Comparison of ENCODE assay signal across 18 mouse cellular contexts in the genomic region with DNA sequence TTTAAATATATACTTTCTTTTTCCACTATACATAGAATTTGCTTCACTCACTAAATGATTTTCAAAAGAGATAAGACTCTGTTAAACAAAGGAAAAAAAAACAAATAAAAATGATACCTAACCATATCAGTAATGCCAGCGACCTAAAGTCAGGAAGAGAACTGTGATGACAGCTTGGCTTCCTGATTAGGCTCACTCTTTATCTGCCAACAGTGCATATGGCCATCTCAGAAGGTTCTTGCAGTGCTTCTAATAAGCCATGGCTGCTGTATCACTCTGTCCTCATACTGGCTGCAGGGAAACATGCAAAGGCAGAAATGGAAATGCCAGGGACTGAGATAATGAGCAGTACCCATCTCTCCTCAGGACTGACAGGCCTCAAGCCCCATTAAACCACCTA.
DNase-seq lines count a peak whose midpoint lies in the region; ATAC-seq and TF ChIP-seq lines count a peak whose summit lies in the region.
"Had no signal": no experiment of that assay in that cellular context is flagged by ENCODE, and none has a peak within 500 bp of the region (broad histone marks: within the 10 kb centered on the region; RNA-seq: fewer than 3 reads in every experiment).

No protein-coding gene starts in this region.

- TF ChIP-seq EP300 in liver, postnatal 0 days (IDR thresholded peaks at IDR 0.05; ENCODE audit: low read depth), result peak; percentile 43; the same call in 1 of the 2 replicates

- no peaks in the 10 kb centered on the region for H3K9me3 ChIP-seq in liver, postnatal 0 days (ENCODE audit: low read length)
- no peaks in the 10 kb centered on the region for H3K9me3 ChIP-seq in hindbrain, embryonic 16.5 days (ENCODE audit: control insufficient read depth, low read length)
- H3K9me3 ChIP-seq: embryonic facial prominence, embryonic 13.5 days; limb, embryonic 12.5 days; lung, embryonic 15.5 days; stomach, embryonic 15.5 days had no signal

- no peak overlapping the region for H3K4me3 ChIP-seq in liver, postnatal 0 days (ENCODE audit: low read depth, low read length)
- H3K4me3 ChIP-seq in hindbrain, embryonic 16.5 days (ENCODE audit: low read length), result no peak overlapping the region
- H3K4me3 ChIP-seq: embryonic facial prominence, embryonic 13.5 days; gastrocnemius, adult 2 months; left cerebral cortex, adult 2 months; limb, embryonic 12.5 days; lung, embryonic 15.5 days; stomach, embryonic 15.5 days had no signal

- H3K27ac ChIP-seq in liver, postnatal 0 days (ENCODE audit: low read depth), result no peak overlapping the region
- H3K27ac ChIP-seq in hindbrain, embryonic 16.5 days (ENCODE audit: low read depth, low read length), result no peak overlapping the region
- H3K27ac ChIP-seq: embryonic facial prominence, embryonic 13.5 days; gastrocnemius, adult 2 months; left cerebral cortex, adult 2 months; limb, embryonic 12.5 days; lung, embryonic 15.5 days; stomach, embryonic 15.5 days had no signal

- peak; percentile 21; the same call in 1 of the 2 replicates for ATAC-seq in liver, postnatal 0 days
- ATAC-seq in hindbrain, embryonic 16.5 days, result no peak
- no peak for ATAC-seq in erythroid progenitor cell, adult 5-6 weeks (replicated peaks; ENCODE audit: low FRiP score, poor library complexity, severe bottlenecking)
- ATAC-seq: forebrain, postnatal 0 days; Patski had no signal

- DNase-seq in layer of hippocampus, adult 9-11 months, result peak; percentile 7
- DNase-seq in layer of hippocampus, postnatal 36 days, result no peak
- peak; percentile 57 for DNase-seq in cerebellum, adult 11-12 months
- peak; percentile 44 to 58 for DNase-seq in cerebellum, postnatal 25 days
- DNase-seq in liver, postnatal 0 days, result no peak
- no peak for DNase-seq in adipocyte (ENCODE audit: low spot score)
- DNase-seq: forebrain, postnatal 0 days; gastrocnemius, adult 2 months; heart, adult 11 months; spleen, adult 18-20 months had no signal

- TF ChIP-seq CTCF in liver, postnatal 0 days (IDR thresholded peaks at IDR 0.05; ENCODE audit: low read depth), result no peak

- H3K4me2 ChIP-seq in liver, postnatal 0 days (ENCODE audit: low read depth, low read length), result no peak overlapping the region
- no peak overlapping the region for H3K4me2 ChIP-seq in hindbrain, embryonic 16.5 days (ENCODE audit: low read length)
- H3K4me2 ChIP-seq: embryonic facial prominence, embryonic 13.5 days; limb, embryonic 12.5 days; lung, embryonic 15.5 days; stomach, embryonic 15.5 days had no signal

- H3K4me1 ChIP-seq in liver, postnatal 0 days (ENCODE audit: insufficient read depth), result no peaks in the 10 kb centered on the region
- H3K4me1 ChIP-seq in hindbrain, embryonic 16.5 days (ENCODE audit: control insufficient read depth, insufficient read depth, low read depth, low read length), result no peaks in the 10 kb centered on the region
- H3K4me1 ChIP-seq: embryonic facial prominence, embryonic 13.5 days; limb, embryonic 12.5 days; lung, embryonic 15.5 days; stomach, embryonic 15.5 days had no signal

- H3K27me3 ChIP-seq in liver, postnatal 0 days (ENCODE audit: insufficient read depth, low read length), result no peaks in the 10 kb centered on the region
- H3K27me3 ChIP-seq in hindbrain, embryonic 16.5 days (replicated peaks; ENCODE audit: control insufficient read depth, insufficient read depth, low read length), result no peaks in the 10 kb centered on the region
- H3K27me3 ChIP-seq: embryonic facial prominence, embryonic 13.5 days; limb, embryonic 12.5 days; lung, embryonic 15.5 days; Patski; stomach, embryonic 15.5 days had no signal

- no peaks in the 10 kb centered on the region for H3K36me3 ChIP-seq in liver, postnatal 0 days (replicated peaks; ENCODE audit: insufficient read depth, low read length)
- H3K36me3 ChIP-seq in hindbrain, embryonic 16.5 days (ENCODE audit: control insufficient read depth, insufficient read depth, low read length), result no peaks in the 10 kb centered on the region
- H3K36me3 ChIP-seq: embryonic facial prominence, embryonic 13.5 days; limb, embryonic 12.5 days; lung, embryonic 15.5 days; stomach, embryonic 15.5 days had no signal

- H3K9ac ChIP-seq in liver, postnatal 0 days (replicated peaks), result no peak overlapping the region
- H3K9ac ChIP-seq in hindbrain, embryonic 16.5 days (ENCODE audit: low read depth, low read length), result no peak overlapping the region
- H3K9ac ChIP-seq: embryonic facial prominence, embryonic 13.5 days; forebrain, postnatal 0 days; limb, embryonic 12.5 days; lung, embryonic 15.5 days; stomach, embryonic 15.5 days had no signal

- 27% methylated on average over 1 of the region's 1 CpGs for WGBS in liver, postnatal 0 days (ENCODE audit: insufficient replicate concordance)
- WGBS in hindbrain, embryonic 16.5 days, result 73% methylated on average over 1 of the region's 1 CpGs

Comparison
In these comparisons a context has a peak if more than half of its experiments do, and no peak if none do; other contexts are left out.
1. DNase-seq: peak in layer of hippocampus, adult 9-11 months (single experiment), cerebellum, adult 11-12 months (single experiment) and cerebellum, postnatal 25 days (2 of 2); none in layer of hippocampus, postnatal 36 days (0 of 2), liver, postnatal 0 days (single experiment) and adipocyte (single experiment).